Mouse (Mus musculus) embryonic facial prominence, embryonic 10.5 days (tissue): ENCODE measurements around the gene Slc29a4. TPM values are rescaled to one million over a fixed set of nuclear protein-coding genes. Genes with fewer than 3 reads are reported as not detected.

Experiments used
- DNase-seq: peaks from one replicate; pipeline ENCODE4 v3.0.0-alpha.2; 2017; ENCODE audit warnings: low spot score
- H3K27ac ChIP-seq: fragments of 300-500 bp; sonication (generic); replicated peaks from 2 replicates; pipeline ENCODE4 v1.5.1; 2016; ENCODE audit warnings: mild to moderate bottlenecking
- H3K27me3 ChIP-seq: fragments of 300-500 bp; sonication (generic); replicated peaks from 2 replicates; pipeline ENCODE4 v1.6.1; 2016; ENCODE audit warnings: low read depth, mild to moderate bottlenecking; ENCODE audit not compliant: poor library complexity, severe bottlenecking
- H3K36me3 ChIP-seq: fragments of 300-500 bp; sonication (generic); replicated peaks from 2 replicates; pipeline ENCODE4 v1.6.1; 2016; ENCODE audit warnings: mild to moderate bottlenecking, moderate library complexity
- H3K4me1 ChIP-seq: fragments of 300-500 bp; sonication (generic); 2 replicates; pipeline ENCODE4 v1.6.1; 2016
- H3K4me3 ChIP-seq: fragments of 300-500 bp; sonication (generic); 2 replicates; pipeline ENCODE4 v1.5.1; 2016; ENCODE audit warnings: mild to moderate bottlenecking, moderate library complexity
- H3K9me3 ChIP-seq: fragments of 300-500 bp; sonication (generic); 2 replicates; pipeline ENCODE4 v1.6.1; 2016; ENCODE audit warnings: mild to moderate bottlenecking
- WGBS: fragments of 180-500 bp; shearing (Covaris S2); methylation state at CpG from one replicate; pipeline ENCODE4 v1.1.7; 2016; 5-methylcytosine and 5-hydroxymethylcytosine counted together
- polyA plus RNA-seq: library from polyadenylated mRNA; unstranded; fragments of >200 nt; fragmentation: Nextera tagmentation; extraction: Ambion mirVana; gene quantifications from 2 replicates; pipeline ENCODE4 v1.2.1, GENCODE M21; 2016

Slc29a4 gene
- polyA plus RNA-seq, 1 experiment from 2014 or later: 19.6 TPM

DNA sequence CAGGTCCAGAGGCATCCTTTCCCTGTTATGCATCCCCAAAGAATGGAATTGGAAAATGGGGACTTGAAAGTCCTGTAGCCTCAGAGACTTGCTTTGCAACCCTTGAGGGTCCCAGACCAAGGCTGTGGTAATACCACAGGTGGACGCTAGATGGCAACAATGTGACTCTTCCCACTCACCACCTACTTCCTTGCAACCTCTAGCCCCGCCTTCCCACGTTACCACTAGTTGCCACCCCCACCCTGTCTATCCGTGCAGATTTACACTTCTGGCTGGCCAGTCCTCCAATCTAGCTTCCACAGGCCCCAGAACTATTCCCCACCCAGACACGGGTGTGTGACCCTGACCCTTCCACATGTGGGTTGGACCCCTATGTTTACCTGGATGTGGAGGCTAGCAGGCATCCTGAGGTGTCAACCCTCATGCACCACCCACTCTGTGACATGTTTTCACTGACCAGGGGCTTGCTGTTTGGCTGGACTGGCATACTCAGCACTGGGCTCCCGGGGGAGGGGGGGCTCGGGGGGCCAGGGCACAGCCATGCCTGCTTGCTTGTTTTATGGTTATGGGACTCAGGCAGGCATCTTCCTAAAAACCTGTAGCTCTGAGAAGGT, 31.3 kb downstream of the Slc29a4 start:
- peak; percentile 83 for DNase-seq
- H3K4me1 ChIP-seq: peaks cover 13% of the 10 kb centered on the region
- H3K9me3 ChIP-seq: peaks cover 11% of the 10 kb centered on the region; the same call in 1 of the 2 replicates
- no peak overlapping the region for H3K27ac ChIP-seq
- H3K4me3 ChIP-seq: 0 out of 2 replicates have a peak overlapping the region, but pooled peaks have one; percentile 16
- 16% methylated on average over 7 of the region's 7 CpGs for WGBS
- H3K36me3 ChIP-seq: peaks cover 69% of the 10 kb centered on the region
- H3K27me3 ChIP-seq: no peaks in the 10 kb centered on the region

DNA sequence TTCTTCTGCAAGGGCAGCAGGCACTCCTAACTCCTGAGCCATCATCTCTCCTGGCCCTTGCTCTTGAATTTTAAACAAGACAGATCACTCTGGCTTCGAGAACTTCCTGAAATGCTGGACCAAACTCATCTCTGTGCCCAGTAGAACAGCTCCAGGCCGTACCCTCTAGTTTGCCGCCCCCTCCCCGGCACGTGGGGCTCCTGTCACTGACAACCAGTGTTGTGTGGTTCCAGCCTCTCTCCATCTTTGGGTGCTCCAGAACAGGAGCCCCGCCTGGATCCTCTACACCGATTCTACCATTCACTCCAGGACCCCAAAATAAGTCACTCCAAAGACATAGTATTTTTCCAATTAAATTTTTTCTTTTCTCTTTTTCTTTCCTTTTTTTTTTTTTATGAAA, 32.0 kb downstream of the Slc29a4 start:
- Histone ChIP-seq H3K9me3 (peaks cover 11% of the 10 kb centered on the region; the same call in 1 of the 2 replicates), H3K36me3 (peaks cover 70% of the 10 kb centered on the region), H3K27ac (no peak overlapping the region), H3K4me1 (peaks cover 11% of the 10 kb centered on the region), H3K4me3 (no peak overlapping the region), H3K27me3 (no peaks in the 10 kb centered on the region)
- 91% methylated on average over 7 of the region's 7 CpGs for WGBS
- DNase-seq: no peak

DNA sequence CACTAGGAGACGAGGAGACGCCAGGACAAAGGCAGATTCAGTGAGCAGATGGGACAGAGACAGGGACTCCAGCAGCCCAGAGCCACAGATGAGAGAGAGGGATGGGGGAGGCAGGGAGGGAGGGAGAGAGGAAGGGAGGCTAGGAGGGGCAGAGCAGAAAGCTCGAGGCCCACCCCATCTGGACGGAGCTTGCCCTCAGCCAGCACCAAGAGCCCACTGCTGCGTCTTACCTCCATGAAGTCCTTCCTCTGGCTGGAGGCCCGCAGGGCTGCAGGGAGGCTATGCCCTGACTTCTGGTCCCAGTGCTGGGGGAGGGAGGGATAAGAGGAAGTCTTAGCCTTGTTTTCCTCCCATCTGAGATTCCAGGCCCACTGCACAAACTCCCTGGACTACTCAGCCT, 34.4 kb downstream of the Slc29a4 start:
- peaks cover 11% of the 10 kb centered on the region; the same call in 1 of the 2 replicates for H3K9me3 ChIP-seq
- H3K36me3 ChIP-seq: peaks cover 80% of the 10 kb centered on the region
- H3K4me1 ChIP-seq: peaks cover 6% of the 10 kb centered on the region
- no peak overlapping the region for H3K27ac ChIP-seq
- 87% methylated on average over 6 of the region's 6 CpGs for WGBS
- DNase-seq: no peak
- no peaks in the 10 kb centered on the region for H3K27me3 ChIP-seq
- no peak overlapping the region for H3K4me3 ChIP-seq

DNA sequence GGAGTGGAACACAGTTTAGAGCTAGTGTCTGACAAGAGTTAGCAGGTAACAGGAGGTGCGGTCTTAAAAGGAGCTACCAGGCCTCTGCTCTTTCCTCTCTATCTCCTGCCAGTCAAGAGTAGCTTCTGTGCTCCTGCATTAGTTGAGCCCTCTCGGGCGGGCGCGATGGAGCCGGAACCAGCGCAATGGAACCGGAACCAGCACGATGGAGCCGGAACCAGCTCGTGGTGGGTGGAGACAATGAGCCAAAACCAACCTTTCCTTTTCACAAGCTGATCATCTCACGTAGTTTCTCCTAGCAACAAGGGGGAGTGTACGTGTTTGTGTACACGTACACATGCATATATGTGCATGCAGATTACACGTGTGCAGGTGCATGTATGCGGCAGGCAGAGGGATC, 36.0 kb downstream of the Slc29a4 start:
- no peak overlapping the region for H3K4me3 ChIP-seq
- H3K4me1 ChIP-seq: peaks cover 6% of the 10 kb centered on the region
- WGBS: 93% methylated on average over 16 of the region's 16 CpGs
- H3K27me3 ChIP-seq: no peaks in the 10 kb centered on the region
- H3K36me3 ChIP-seq: peaks cover 88% of the 10 kb centered on the region
- DNase-seq: no peak
- no peak overlapping the region for H3K27ac ChIP-seq
- H3K9me3 ChIP-seq: peaks cover 11% of the 10 kb centered on the region; the same call in 1 of the 2 replicates

DNA sequence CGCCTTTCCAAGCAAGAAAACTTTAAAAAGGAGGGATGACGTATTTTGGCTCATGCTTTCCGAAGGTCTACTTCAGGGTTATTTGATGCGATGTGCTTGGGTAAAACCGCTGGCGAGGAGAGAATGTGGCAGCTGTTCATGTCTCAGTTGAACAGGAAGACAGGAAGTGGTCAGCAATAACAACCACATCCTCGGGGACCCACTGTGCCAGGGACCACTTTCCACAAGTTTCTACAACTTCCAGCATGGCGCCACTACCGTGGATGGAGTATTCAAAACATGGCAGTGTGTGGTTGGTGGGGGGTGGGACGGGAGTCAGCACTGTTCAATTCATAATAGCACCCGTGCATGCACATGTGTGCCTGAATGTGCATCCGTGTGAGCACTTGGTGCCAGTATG, 38.0 kb downstream of the Slc29a4 start:
- H3K4me3 ChIP-seq: no peak overlapping the region
- no peaks in the 10 kb centered on the region for H3K4me1 ChIP-seq
- H3K27ac ChIP-seq: no peak overlapping the region
- DNase-seq: no peak
- H3K27me3 ChIP-seq: no peaks in the 10 kb centered on the region
- peaks cover 11% of the 10 kb centered on the region; the same call in 1 of the 2 replicates for H3K9me3 ChIP-seq
- 90% methylated on average over 12 of the region's 12 CpGs for WGBS
- H3K36me3 ChIP-seq: peaks cover 100% of the 10 kb centered on the region

DNA sequence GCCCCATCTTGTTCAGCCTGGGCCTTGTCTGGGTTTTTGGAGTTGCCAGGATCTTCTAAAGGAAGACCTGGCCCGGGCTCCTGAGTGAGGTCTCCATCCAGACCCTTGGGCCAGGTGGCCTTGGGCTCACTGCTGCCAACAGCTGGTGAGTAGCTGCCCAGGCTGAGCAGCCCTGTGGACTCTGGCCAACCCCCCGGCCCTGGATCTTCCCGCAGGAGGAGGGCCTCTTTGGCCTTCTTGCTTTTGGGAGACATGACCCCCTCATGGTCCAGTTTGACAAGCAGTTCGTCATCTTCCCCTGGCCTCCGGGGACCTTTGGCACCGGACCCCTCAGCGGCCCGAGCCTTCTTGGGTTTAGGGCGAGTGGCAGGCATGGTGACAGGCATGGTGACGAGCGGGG, 39.6 kb downstream of the Slc29a4 start:
- WGBS: 91% methylated on average over 11 of the region's 11 CpGs
- DNase-seq: no peak
- H3K4me1 ChIP-seq: no peaks in the 10 kb centered on the region
- no peaks in the 10 kb centered on the region for H3K27me3 ChIP-seq
- H3K27ac ChIP-seq: no peak overlapping the region
- H3K4me3 ChIP-seq: no peak overlapping the region
- peaks cover 11% of the 10 kb centered on the region; the same call in 1 of the 2 replicates for H3K9me3 ChIP-seq
- peaks cover 100% of the 10 kb centered on the region for H3K36me3 ChIP-seq

DNA sequence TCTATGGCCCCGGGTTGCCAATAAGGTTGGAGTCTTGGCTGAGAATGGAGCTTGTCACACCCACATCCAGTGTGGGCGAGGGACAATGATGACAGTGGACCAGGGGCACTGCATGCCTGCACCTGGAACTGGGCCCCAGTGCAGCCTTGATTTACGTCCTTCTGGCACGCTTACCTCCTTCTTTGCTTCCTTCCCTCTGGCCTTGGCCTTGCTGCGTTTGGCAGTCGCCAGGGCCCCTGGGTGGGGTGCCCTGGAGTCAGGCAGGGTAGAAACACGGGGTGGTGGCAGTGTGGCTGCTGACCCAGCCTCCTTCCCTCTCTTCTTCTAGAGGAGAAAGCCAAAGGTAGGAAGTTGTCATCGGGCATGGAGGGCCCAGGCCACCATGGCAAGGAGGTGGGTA, 47.6 kb downstream of the Slc29a4 start:
- 89% methylated on average over 8 of the region's 8 CpGs for WGBS
- peaks cover 99% of the 10 kb centered on the region for H3K36me3 ChIP-seq
- H3K4me3 ChIP-seq: no peak overlapping the region
- H3K4me1 ChIP-seq: no peaks in the 10 kb centered on the region
- no peak for DNase-seq
- H3K27ac ChIP-seq: no peak overlapping the region
- H3K27me3 ChIP-seq: no peaks in the 10 kb centered on the region
- H3K9me3 ChIP-seq: no peaks in the 10 kb centered on the region

DNA sequence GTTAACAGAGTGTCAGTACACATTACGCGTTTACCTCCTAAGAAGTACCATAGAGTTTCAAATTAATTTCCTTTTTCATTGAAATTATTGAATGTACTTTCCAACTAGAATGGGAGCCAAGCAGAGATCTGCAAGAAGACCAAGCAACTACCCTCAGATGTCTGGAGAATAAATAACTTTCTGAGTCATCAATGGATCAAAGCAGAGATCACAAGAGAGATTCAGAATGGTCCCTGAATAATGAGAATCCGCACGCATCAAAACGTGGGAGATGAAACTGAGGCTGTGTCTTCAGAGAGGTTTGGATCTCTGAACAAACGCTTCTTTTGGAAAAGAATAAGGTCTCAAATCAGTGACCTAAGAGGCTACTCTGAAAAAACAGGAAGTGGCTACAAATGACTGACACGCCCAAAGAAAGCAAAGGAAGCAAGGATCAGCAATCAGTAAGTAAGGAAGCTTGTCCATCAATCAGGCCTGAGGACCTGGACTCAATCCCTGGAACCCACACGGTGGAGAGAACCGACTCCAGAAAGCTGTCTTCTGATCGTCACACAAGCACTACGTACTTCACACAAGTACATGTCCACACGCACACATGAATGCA, 54.8 kb downstream of the Slc29a4 start:
- H3K36me3 ChIP-seq: peaks cover 97% of the 10 kb centered on the region
- H3K9me3 ChIP-seq: no peaks in the 10 kb centered on the region
- peaks cover 7% of the 10 kb centered on the region for H3K4me1 ChIP-seq
- no peak overlapping the region for H3K27ac ChIP-seq
- H3K27me3 ChIP-seq: no peaks in the 10 kb centered on the region
- H3K4me3 ChIP-seq: no peak overlapping the region
- no peak for DNase-seq
- WGBS: 86% methylated on average over 12 of the region's 12 CpGs

DNA sequence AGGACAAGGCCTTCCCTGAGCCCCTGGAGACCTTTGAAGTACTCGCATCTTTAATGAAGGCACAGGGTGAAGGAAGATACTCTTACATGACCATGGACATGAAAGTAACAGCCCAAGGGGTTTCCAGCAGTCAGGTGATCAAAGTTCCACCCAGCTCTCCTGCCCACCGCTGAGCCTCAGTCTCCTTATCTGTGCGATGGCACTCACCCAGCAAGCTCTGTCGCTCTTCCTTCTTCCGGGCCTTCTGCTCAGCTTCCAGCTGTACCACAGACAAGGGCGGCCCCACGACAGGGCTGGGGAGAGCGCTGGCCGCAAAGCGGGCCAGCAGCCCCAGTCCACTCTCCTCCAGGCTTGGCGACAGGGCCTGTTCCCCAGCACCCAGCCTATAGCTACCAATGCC, 57.9 kb downstream of the Slc29a4 start:
- no peak for DNase-seq
- Histone ChIP-seq H3K27ac (no peak overlapping the region), H3K27me3 (no peaks in the 10 kb centered on the region), H3K4me1 (peaks cover 12% of the 10 kb centered on the region), H3K4me3 (no peak overlapping the region), H3K9me3 (no peaks in the 10 kb centered on the region), H3K36me3 (peaks cover 97% of the 10 kb centered on the region)
- 87% methylated on average over 11 of the region's 11 CpGs for WGBS

DNA sequence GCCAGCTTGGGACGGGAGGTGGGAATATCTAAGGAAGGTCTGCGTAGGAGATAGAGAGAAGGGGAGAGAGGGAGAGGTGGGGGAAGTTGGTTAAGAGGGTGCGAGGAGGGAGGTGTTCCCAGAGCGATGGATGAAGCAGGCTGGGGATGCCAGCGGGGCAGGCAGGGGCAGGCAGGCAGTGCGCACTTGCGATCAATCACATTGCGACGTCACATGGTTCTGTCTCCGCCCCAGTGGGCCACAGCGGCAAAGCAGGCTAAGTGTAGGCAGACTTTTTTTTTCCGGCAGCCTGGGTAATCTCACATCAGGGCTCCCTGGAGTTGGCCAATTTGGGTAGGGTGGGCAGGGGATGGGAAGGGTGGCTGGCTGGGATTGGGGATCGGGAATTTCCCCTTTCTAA, 59.9 kb downstream of the Slc29a4 start:
- H3K36me3 ChIP-seq: peaks cover 98% of the 10 kb centered on the region
- H3K9me3 ChIP-seq: no peaks in the 10 kb centered on the region
- 52% methylated on average over 13 of the region's 13 CpGs for WGBS
- no peaks in the 10 kb centered on the region for H3K27me3 ChIP-seq
- H3K4me3 ChIP-seq: no peak overlapping the region
- peaks cover 12% of the 10 kb centered on the region for H3K4me1 ChIP-seq
- DNase-seq: no peak
- H3K27ac ChIP-seq: no peak overlapping the region

DNA sequence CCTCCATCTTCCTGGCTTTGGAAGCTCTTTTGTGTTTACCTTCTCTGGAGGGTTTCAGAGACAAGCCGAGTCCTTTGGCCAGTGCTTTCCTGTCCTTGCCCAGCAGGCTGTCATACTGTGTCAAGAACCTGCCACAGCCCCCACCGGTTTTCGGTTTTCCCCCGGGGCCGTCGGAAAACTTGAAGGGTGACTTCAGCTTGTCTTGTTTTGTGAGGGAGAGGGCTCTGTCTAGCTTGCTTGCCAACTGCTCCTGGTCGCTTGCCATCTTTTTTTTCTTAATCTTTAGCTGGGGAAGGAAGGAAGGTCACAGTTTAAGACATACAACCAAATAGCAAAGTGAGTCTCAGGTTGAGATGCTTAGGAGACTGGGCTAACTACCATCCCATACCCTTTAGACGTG, 67.5 kb downstream of the Slc29a4 start:
- Histone ChIP-seq H3K4me1 (0 out of 2 replicates have a peak, but pooled peaks cover 2% of the 10 kb centered on the region), H3K27ac (no peak overlapping the region), H3K36me3 (peaks cover 100% of the 10 kb centered on the region), H3K27me3 (no peaks in the 10 kb centered on the region), H3K9me3 (no peaks in the 10 kb centered on the region), H3K4me3 (no peak overlapping the region)
- 88% methylated on average over 8 of the region's 8 CpGs for WGBS
- no peak for DNase-seq

DNA sequence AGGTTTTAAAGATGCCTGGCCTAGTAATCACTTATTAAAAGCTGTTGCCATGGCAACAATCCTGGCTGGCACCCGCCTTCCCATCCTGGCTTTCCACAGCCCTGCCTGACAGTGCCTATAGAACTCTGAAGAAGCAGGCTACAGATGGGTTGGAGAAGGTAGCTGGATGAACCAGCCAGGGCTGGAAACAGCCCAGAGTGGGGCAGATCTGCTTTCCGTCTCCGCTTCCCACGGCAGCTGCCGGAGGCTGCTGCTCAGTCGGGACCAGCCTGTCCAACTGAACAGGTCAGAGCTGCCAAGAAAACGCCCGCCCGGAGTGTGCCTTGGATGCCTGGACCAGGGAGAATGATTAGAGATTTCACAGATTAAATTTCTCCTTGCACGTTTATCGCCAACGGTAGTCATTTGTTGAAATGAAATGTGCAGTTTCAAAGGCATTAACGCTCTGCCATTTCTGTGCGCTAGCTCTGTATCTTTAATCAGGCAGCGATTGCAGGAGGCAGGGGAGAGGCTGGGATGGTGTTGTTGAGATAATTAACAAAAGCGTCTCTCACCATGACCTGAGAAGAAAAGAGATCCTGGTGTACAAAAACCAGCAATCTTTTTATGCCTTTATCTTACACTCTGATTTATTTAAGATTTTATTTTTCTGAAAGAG, 69.1 kb downstream of the Slc29a4 start:
- no peak for DNase-seq
- H3K27me3 ChIP-seq: no peaks in the 10 kb centered on the region
- H3K9me3 ChIP-seq: no peaks in the 10 kb centered on the region
- H3K4me3 ChIP-seq: no peak overlapping the region
- H3K27ac ChIP-seq: no peak overlapping the region
- H3K4me1 ChIP-seq: 0 out of 2 replicates have a peak, but pooled peaks cover 2% of the 10 kb centered on the region
- 95% methylated on average over 16 of the region's 16 CpGs for WGBS
- H3K36me3 ChIP-seq: peaks cover 100% of the 10 kb centered on the region
